Mouse (Mus musculus) layer of hippocampus, postnatal 25 days (tissue): ENCODE results near the gene Fyn. TPM values are rescaled to one million over a fixed set of nuclear protein-coding genes. Genes with fewer than 3 reads are reported as not detected.

Source experiments
- DNase-seq, 2 experiments: peaks; one replicate each; pipeline ENCODE4 v3.0.0; 2022; ENCODE audit warnings: mixed read lengths in 2 of 2, low spot score in 1 of 2; ENCODE audit errors: extremely low spot score in 1 of 2
- total RNA-seq, 2 experiments: library from RNA; stranded (reverse); gene quantifications; 2 replicates each; pipeline ENCODE4 v1.2.3; 2021

Fyn gene
- total RNA-seq, 2 experiments from 2014 or later: 166 to 174 TPM

DNA sequence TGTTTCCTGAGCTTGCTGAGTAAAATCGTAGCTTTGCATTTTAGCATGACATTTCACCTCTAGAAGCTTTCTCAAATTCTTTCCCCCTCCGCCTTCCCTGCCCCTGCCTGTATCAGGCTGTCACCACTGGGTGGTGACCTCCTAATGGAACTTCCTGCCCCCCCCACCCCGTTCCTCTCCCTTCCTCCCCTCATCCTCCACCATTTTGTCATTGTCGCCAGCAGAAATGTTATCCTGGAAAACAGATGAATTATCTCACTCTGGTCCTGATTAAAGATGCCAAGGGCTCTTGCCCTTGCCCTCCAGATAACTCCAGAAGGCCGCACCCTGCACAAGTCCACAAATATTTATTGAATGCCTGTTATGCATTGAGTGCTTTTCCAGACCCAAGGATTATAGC, 187.1 kb downstream of the Fyn start:
- DNase-seq: no peak

DNA sequence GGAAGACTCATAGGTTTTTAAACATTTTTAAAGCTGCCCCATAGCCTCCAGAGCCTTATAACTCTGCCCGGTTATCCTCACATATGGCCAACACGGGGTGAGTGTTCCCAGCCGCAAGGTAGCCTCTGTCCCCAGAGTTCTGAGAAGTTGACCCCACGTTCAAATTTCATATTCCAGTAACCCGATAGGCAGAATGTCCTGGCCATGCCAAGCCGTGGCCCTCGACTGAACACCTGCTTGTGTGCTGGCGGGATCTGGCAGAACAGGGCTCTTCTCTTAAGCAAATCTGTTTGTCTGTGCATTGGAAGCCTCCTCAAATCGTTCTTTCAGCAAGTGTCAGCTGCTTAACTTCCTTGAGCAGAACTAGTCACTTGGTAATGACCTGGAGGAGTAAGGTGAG, 188.7 kb downstream of the Fyn start:
- DNase-seq: no peak

DNA sequence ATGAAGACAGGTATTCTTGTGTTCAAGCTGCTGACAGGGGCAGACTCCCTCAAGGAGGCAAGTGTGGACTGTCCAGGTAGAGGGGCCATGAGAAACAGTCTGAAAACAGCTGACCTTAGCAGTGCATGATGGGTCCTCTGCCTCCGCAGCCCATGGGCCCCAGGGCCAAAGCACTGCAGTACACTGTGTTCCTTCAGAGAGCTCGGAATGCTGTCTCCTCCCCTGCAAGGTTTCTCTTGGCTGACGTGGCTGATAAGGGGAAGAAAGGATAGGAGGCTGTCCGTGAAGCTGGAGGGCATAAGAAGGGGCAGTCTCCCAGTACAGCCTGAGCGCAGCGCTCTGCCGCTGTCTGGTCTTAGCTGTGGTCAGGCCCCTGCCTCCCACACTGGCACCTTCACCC, 189.2 kb downstream of the Fyn start:
- no peak for DNase-seq

DNA sequence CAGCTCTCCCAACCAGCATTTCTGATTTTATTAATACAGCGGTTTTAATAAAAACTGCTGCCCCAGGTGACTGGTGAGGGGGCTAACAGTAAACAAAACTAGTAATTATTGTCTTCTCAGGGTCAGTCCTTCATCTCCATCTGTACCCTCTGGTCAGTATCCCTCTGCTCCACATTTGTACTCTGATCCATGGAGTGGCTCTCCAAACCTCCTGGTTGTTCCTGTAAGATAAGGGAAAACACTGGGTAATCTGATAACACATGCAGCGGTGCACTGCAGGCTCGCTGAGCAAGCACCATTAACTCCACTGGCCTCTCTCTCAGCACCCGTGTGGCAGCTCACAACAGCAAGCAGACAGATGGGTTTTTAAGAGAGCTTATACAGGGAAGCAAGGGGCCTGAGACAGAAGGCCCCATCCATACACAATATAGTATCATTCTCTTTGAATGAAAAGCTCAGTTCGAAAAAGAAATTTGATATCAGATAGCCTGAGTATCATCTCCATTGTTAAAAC, 189.9 kb downstream of the Fyn start:
- no peak for DNase-seq

DNA sequence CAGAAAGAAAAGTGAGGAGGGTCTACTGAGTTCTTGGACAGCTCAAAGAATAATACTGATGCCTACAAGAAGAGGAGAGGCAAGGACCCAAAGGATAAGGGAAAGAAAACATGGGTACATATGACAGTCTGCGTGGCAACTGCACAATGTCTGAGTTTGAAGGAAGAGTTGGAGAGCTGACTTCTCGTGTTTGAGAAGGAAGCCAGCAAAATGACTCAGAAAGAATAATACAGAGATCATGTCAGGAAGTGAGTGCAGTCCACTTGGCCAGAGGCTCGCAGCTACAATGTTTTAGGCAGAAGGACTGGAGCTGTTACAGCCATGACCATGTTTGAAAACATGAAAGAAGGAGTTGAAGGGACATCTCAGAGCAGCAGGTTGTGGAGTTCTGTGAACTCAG, 190.7 kb downstream of the Fyn start:
- DNase-seq: no peak

DNA sequence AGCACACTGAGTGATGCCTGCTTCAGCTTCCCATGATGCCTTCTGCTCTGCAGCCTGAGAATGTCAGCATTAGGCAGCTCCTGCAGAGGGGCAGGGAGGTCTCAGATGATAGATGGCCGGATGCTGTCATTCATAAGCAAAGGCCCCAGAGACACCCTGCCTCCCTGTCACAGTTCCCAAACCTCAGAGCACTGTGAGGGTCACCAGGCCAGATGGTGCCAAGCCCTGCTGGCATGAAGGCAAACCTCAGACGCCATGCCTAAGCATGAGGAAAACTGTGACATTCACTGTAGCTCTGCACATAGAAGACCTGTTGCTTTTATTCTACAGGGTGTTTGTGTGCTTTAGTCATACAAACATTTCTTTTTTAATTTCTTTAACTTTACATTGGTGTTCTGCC, 193.7 kb downstream of the Fyn start:
- no peak for DNase-seq

DNA sequence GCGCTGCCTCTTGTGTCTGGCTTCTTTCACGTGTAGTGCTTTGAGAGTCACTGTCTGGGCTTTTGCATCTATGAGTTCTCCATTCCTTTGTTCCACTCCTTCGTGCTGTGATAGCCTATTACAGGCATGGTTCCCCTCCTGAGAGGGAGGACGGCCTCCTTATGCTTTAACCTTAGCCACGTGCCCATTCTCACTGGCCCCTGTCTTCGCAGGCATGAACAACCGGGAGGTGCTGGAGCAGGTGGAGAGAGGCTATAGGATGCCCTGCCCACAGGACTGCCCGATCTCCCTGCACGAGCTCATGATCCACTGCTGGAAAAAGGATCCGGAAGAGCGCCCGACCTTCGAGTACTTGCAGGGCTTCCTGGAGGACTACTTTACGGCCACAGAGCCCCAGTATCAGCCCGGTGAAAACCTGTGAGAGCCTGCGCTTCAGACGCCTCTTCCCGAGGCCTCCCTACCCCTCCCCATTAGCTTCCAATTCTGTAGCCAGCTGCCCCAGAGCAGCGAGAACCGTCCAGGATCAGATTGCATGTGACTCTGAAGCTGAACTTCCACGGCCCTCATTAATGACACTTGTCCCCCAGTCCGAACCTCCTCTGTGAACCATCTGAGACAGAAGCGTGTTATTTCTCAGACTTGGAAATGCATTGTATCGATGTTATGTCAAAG, 195.0 kb downstream of the Fyn start:
- no peak for DNase-seq

DNA sequence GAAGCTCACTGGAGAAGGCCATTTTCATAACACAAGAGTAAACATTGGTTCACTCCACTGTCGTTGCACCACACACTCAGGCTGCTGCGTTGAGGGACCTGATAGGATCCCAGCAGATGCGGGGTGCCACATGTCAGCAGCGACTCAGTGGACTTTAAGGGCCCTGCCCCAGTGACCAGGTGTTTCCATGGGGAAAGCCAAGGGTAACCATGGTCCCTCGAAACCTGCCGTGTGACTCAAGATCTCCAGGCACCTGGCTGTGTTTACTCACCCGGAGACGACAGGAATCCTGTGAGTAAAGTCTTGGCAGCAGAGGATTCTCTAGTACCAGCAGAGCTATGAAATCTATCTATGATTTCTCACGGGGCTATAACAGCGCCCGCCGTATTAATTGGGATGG, 198.2 kb downstream of the Fyn start:
- DNase-seq: no peak

DNA sequence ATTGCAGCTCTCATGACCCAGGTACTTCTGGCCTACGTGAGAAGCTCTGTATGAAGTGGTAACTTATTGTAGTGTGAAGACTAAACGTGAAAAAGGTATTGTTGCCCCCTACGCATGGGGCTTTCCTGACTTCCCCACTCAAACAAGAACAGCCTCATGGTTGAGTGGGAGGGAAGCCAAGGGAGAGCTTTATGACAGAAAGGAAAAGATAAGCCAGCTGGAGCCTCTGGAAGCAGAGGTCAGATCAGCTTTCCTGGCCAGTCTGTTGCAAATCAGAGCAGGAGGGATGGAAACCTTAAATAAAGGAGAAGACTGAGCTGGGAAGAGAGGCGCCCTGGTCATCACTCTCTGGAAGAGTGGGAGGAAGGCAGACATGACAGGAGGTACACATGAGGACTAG, 200.3 kb downstream of the Fyn start:
- no peak for DNase-seq

DNA sequence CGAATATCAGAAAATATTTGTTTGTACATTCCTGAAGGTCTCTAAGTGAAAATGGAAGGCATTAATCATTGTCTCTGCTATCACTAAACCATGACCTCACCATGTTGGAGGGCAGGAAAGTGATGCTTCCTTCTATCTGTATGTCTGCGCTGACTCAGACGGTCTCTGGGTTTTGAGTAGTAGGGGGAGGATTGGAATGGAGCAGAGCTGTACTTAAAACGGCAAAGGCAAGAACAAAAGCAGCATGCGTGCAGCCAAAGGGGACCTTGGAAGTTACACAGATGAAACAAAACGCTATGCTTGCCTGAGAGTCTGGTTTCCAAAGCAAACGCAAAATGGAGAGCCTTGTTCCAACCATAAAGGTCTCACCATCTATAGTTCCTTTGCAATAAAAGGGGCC, 202.4 kb downstream of the Fyn start:
- DNase-seq: no peak

DNA sequence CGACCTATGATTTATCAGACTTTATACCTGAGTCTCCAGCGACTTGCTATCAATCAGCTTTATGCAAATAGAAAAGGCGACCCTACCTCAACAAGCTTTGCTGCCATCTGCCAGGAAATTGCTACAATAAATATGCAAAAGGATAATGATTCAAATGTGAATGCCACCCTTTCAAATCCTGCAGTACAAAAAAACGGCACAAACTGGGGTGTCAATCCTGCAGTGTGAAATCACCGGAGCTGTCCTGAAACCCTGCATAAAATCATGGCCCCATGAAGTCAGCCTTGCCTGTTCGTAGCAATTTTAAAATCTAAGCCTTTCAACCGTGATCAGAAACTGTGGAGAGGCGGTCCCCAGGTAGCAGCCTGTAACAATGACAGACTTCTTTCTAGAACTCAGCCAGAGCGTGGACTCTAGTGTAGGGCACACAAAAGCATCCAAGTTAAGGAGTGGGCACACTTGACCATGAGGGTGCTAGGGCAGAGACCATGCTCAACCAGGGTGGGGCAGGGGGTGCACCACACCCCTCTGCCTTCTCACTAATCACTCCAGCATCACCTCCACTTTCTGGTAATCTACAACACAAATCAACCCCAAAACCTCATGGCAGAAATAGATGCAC, 203.5 kb downstream of the Fyn start:
- DNase-seq: no peak

DNA sequence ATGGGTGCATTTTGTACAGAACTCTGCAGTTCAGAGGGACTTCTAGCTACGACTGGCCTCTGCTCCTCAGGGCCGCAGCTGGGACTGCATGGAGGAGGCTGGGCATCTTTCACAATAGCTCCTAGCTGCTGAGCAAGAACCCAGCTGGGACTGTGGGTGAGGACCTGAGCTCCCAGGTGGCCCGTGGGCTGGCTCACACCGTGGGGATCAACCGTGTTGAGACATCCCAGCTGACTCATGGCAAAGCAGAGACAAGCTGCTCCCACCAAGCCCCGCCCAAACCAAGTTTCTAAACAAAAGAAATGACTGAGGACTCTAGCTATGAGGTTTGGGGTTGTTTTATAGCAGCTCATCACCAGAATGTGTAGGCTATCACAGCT, 204.0 kb downstream of the Fyn start:
- DNase-seq: peak in 1 of 2 experiments; percentile 41

DNA sequence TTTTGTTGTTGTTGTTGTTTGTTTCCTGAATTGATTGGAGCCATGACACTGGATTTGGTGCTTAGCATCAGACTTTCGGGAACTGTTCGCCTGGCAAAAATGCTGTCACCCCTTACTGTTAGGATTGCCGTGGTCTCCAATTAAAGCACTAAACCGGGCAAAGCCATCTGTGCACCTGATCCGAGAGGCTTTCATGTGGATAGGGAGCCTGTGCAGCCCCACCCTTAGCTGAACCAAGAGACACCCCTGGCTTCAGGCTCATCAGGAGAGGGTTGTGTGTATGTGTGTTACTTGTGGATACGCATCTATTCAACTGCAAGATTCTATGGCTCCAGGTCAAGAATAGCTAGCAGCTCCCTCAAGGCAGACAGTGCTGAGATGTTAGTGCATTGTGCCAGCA, 207.8 kb downstream of the Fyn start:
- no peak for DNase-seq

DNA sequence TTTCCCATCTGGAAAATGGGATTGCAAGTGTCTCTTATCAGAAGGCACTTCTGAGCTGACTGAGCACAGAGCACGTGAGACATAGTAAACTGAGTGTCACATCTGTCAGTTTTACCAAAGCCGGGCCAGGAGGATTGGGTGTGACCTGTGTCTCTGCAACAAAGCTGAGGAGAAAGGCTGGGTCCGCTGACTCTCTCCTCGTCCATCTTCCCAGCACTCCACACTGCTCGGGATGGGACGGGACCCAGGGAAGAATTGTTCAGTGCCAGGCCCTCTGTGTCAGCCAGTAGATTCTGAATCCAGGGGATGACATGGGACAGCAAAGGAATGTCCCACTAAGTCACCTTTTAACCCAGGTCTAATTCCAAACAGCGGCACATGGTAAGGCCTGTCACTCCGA, 211.8 kb downstream of the Fyn start:
- no peak for DNase-seq

DNA sequence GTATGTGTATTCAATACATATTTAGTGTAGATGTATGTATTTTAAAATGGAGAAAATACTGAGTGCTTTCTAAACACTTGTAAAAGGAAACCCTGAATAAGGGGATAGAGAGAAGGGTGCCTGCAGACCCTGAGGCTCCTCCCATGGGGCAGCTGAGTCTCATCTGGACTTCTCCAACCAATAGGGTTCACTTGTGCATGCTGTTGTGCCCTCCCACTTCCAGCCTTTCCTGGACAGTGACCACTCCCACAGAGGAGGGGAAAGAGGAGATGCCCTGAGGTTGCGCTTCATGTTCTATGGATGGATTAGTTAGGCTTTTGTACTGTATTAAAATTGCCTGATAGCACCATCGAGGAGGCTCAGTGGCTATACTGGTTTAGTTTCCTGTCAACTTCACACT, 213.7 kb downstream of the Fyn start:
- DNase-seq: no peak

DNA sequence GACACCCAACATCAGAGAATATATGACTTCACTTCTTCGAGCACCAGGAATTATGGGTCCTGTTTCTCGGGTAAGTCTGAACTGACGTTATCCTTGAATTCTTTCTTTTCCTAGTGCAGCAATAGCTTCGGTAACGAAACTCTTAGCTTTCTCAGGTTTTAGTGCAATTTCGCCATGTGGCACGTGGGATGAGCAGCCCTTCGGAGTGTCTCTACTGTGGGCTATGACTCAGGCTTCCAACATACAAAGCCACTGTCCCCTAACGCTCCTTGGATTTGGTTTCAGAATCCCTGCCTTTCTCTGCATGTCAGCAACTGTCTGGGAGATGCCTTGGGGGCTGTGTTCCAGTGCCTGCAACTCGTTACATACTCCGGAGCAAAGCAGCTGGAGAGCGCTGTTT, 215.1 kb downstream of the Fyn start:
- DNase-seq: no peak

DNA sequence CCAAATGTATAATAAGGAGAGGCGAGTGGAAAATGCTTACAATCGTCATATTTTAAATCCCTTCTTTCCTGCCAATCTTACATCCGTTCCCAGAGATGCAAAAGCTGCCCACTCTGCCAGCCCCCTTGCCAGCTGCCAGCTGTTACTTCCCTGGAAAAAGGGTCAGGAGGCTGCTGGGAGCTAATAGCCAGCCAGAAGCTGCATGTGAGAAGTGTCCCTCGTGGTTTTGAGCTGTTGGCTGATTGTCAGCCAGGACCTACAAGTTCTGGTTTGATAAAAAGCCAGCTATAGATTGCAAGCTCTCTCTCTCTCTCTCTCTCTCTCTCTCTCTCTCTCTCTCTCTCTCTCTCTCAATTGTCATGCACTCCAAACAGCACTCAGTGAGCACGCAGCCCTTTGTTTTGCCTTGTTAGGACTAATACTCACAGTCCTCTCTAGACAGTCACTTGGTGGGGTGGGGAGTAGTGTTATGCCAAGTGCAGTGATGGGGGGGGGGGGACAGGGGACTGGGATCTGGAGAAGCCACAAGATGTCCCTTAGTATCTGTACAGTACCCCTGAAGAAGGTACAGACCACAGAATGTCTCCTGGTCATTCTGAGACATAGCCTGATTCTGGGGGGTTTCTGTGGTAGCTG, 218.8 kb downstream of the Fyn start:
- DNase-seq: no peak

DNA sequence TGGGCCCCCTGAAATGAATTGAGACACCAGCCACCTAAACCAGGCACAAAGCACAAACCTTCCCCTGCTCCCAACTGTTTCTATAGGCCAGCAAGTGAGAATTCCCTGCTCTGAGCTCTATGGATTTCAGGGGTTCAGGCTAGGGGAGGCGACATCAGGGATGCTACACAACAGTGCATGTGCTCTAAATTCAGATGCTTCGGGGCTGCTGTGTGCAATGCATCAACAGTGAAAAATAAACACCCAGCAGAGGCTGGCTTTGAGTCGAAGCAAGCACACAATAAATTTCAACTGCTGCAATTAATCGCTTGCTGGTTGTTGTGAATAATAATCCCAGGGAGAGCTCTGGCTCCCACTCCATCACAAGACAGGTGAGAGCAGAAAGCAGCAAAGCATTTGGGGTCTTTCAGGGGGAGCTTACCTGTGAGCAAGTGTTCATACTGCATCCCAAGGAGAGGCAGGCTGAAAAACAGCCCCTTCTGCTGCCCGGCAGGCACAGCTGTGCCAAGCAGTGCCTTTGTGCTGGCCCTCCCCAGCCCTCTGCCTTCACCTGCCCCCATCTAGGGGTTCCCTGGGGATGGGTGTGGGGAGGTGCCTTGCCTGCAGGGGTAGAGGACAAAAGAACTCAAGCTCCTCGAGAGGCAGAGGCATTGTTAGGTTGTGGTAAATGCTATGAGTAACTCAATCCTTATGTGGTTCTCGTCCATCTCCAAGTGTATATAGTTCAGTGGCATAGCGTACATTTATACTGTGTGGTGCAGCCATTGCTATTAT, 219.5 kb downstream of the Fyn start:
- no peak for DNase-seq

DNA sequence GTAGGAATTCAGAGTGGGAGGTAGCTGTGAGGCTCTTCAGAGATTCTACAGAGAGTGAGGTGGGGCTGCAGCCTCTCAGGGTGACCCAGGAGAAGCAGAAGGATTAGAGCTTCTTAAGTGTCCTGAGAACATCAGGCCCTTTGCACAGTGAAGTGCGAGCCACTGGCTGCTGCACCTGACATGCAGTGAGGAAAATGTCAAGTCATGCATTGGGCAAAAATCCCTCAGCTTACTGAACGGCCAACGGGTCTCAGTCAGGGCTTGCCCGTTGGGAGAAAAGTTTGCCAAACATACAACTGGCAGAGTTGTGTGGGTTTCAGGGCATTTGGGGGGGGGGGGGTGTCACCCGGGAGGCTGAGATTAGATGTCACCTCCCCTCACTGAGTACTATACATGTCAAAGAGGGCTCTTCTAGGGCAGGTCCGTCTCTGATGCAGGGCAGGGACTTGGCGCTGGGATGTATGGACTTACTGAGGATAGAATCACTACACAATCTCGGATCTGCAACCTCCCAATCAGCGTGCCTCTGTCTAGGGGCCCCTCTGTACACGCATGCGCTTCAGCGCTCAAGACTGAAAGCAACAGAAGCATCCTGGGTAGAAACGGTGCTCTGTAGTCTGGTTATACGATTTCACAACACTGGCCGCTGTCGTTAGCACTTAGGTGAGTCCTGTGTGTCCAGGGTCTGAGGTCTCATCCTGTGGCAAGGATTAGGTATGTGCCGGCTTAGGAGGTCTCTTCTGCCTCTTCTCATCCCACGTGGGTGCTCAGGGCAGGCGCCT, 221.3 kb downstream of the Fyn start:
- no peak for DNase-seq

DNA sequence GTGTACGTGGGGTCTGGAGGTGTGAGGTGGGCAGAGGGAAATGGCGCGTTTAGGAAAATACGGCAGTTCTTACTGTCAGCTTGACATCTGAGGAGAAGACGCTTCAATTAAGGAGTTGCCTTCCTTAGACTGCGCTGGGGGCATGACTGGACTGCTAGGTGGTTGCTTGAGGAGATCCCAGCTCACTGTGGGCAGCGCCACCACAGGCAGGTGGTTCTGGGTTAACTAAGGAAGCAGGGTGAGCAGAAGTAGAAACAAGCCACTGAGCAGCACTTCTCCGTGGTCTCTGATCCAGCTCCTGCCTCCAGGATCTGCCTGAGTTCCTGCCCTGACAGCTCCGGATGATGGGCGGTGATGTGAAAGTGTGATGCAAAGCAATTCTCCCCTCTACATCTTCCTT, 222.0 kb downstream of the Fyn start:
- no peak for DNase-seq
